Mouse (Mus musculus) testis, adult 2 months (tissue): ENCODE results near the gene Tmem104. TPM values are rescaled to one million over a fixed set of nuclear protein-coding genes. Genes with fewer than 3 reads are reported as not detected.

Experiments used
- H3K27ac ChIP-seq: fragments of 200-500 bp; 2 replicates; pipeline ENCODE4 v1.5.1; 2012; ENCODE audit warnings: low read depth, low read length; ENCODE audit not compliant: control insufficient read depth, insufficient read depth
- H3K27me3 ChIP-seq: fragments of 200-500 bp; 2 replicates; pipeline ENCODE4 v1.6.1; 2012; ENCODE audit warnings: mild to moderate bottlenecking, low read length, moderate library complexity; ENCODE audit not compliant: control insufficient read depth, insufficient read depth
- H3K36me3 ChIP-seq: fragments of 200-500 bp; 2 replicates; pipeline ENCODE4 v1.6.1; 2012; ENCODE audit warnings: mild to moderate bottlenecking, low read length; ENCODE audit not compliant: control insufficient read depth, insufficient read depth
- H3K4me1 ChIP-seq: fragments of 200-500 bp; 2 replicates; pipeline ENCODE4 v1.6.1; 2012; ENCODE audit warnings: low read length; ENCODE audit not compliant: control insufficient read depth, insufficient read depth
- H3K4me3 ChIP-seq: fragments of 200-500 bp; 2 replicates; pipeline ENCODE4 v1.5.1; 2012; ENCODE audit warnings: low read depth, mild to moderate bottlenecking, low read length, moderate library complexity, mixed read lengths; ENCODE audit not compliant: control insufficient read depth
- CTCF ChIP-seq: fragments of 200-500 bp; IDR thresholded peaks from 2 replicates; pipeline ENCODE4 v1.5.1; 2012; ENCODE audit warnings: low read depth, mild to moderate bottlenecking, inconsistent platforms, low read length, moderate library complexity; ENCODE audit not compliant: control insufficient read depth, insufficient read depth, insufficient replicate concordance
- POLR2A ChIP-seq: fragments of 200-500 bp; IDR thresholded peaks from 2 replicates; pipeline ENCODE4 v1.6.1; 2012; ENCODE audit warnings: low read depth, mild to moderate bottlenecking, inconsistent platforms, low read length, moderate library complexity; ENCODE audit not compliant: control insufficient read depth
- polyA plus RNA-seq: library from polyadenylated mRNA; depleted of rRNA; stranded (reverse); fragments of >200 nt; gene quantifications from 2 replicates; pipeline ENCODE4 v1.2.3, GENCODE M21; 2012

Gene Tmem104
- polyA plus RNA-seq, 1 experiment: 9.0 TPM

DNA sequence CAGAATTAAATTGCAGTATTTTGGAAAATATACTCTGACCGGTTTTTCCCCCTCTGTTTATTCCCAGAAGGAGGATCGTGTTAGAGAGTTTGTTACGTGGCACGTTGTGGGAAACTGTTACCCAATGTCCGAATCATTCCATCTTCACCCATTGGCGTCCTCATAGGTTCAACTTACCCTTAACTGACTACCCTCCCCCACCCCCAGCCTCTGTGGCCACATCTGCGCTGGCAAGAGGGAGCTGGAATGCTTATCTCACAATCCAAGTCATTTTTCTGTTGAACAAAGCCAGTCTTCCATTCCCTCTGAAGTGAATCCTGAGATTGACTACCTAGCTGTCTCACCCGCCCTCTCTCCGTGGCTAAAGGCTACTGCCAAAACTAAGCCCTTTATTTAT, 25.1 kb upstream of the Tmem104 start:
- no peak for TF ChIP-seq POLR2A
- no peak for TF ChIP-seq CTCF
- peak overlapping the region; percentile 57 for H3K4me3 ChIP-seq
- peaks cover 2% of the 10 kb centered on the region for H3K27me3 ChIP-seq
- no peaks in the 10 kb centered on the region for H3K36me3 ChIP-seq
- H3K27ac ChIP-seq: peak overlapping the region; percentile 20; the same call in 1 of the 2 replicates
- peaks cover 22% of the 10 kb centered on the region for H3K4me1 ChIP-seq

DNA sequence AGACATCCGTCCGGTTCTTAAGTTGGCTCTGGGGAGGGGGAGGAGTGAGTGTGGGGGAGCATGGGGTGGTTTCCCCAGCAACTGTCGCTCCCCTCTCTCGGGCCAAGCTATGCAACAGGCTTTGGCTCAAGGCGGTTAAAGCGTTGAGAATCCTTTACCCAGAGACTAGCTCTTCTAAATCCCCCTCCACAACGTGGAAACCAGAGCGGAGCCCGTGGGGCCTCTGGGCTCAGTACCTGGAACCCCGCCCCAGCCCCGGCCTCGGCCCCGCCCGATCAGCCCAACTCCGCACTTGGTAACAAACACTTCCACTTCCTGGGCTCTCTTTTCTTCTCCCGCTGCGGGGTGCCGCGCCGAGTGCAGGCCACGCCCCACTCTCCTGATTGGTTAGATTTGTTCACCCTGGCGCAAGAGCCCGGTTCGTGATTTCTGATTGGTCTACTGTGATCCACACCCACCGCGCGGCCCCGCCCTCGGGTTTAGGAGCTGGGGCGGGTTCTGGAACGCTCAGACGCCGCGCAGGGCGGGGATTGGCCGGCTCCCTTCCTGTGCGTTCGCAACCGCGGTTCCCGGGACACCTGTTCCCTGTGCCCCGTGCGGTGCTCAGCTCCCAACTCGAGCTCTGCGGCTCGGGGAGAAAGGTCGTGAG, 24.3 kb upstream of the Tmem104 start, which contains the start of gene Slc9a3r1:
Gene Slc9a3r1, plus strand, starts transcription at position 510 of the 649 bp plus-strand sequence.
- TF ChIP-seq POLR2A (peak; percentile 77; the same call in 1 of the 2 replicates), CTCF (no peak)
- H3K4me3 ChIP-seq: peak within 1 kb of the TSS; percentile 88
- H3K27me3 ChIP-seq: peaks cover 2% of the 10 kb centered on the region

DNA sequence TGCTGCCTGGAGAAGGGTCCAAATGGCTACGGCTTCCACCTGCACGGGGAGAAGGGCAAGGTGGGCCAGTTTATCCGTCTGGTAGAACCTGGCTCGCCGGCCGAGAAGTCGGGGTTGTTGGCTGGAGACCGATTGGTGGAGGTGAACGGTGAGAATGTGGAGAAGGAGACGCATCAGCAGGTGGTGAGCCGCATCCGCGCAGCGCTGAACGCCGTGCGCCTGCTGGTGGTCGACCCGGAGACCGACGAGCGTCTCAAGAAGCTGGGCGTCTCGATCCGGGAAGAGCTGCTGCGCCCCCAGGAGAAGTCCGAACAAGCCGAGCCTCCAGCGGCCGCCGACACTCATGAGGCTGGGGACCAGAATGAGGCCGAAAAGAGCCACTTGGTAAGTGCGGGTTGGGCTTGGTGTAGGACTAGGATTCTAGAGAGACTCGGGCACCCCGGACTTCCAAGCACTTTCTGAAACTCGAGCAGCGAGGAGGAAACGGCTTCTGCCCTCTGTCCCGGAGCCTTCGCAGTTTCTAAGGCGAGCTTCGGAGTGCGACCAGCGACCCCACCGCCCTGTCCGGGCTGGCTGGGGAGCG, 23.6 kb upstream of the Tmem104 start:
- H3K4me1 ChIP-seq: peaks cover 22% of the 10 kb centered on the region

More for the DNA sequence above, 24.3 kb upstream of the Tmem104 start, which contains the start of gene Slc9a3r1:
- peak within 1 kb of the TSS; percentile 20; the same call in 1 of the 2 replicates for H3K27ac ChIP-seq
- peaks cover 22% of the 10 kb centered on the region for H3K4me1 ChIP-seq
- no peaks in the 10 kb centered on the region for H3K36me3 ChIP-seq

DNA sequence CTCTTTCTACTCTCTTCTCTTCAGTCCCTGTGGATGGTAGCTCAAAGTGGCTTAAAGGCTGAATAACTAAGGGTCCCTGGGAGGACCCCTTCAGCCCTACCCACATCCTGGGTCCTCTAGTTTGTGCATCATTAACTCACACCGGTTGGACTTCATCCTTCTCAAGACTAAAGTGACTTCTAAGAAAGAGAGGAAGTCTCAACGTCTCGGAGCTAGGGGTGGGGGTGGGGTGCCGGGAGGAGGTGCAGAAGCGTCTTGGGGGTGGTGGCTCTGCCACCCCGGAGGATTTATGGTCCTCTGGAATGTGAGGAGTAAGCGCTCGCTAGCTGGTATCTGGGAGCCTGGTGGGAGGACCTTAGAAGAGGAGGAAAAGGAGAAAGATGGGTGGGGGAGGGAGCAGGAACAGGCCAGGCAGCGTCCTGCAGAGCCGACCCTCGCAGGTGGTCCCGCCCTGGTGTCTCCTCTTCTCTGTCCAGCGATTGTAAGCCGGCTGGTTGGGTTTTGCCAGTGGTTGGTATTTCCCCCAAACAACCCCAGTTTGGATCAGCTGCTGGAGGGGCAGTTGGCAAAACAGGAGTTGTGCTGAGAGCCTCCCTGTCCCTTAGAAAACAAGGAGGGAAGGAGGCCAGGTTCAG, 22.8 kb upstream of the Tmem104 start:
- TF ChIP-seq CTCF: no peak
- no peak for TF ChIP-seq POLR2A
- Histone ChIP-seq H3K4me1 (peaks cover 22% of the 10 kb centered on the region), H3K27me3 (peaks cover 2% of the 10 kb centered on the region), H3K4me3 (peak overlapping the region; percentile 88), H3K27ac (no peak overlapping the region), H3K36me3 (no peaks in the 10 kb centered on the region)

More for the DNA sequence above, 23.6 kb upstream of the Tmem104 start:
- Histone ChIP-seq H3K4me3 (peak overlapping the region; percentile 88), H3K27me3 (peaks cover 2% of the 10 kb centered on the region), H3K36me3 (no peaks in the 10 kb centered on the region), H3K27ac (0 out of 2 replicates have a peak overlapping the region, but pooled peaks have one; percentile 12)
- no peak for TF ChIP-seq POLR2A
- TF ChIP-seq CTCF: no peak

DNA sequence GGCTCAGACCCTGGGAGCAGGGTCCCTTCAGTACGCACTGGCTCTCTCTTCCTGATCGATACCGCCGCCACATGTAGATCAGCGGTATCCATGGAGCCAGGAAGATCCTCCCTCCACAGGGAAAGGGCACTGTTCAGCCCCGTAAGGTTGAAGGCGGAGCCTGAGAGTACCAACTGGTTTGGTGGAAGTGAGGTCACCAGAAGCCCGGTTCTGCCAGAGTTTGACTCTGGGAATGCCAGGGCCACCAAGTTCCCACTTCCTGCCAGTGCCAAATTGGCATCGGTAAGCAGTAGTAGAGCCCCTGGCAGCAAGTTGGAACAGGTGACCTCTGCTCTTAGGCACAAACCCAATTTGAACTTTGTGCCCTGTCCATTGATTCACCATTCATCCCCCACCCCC, 22.3 kb upstream of the Tmem104 start:
- Histone ChIP-seq H3K4me3 (peak overlapping the region; percentile 88), H3K36me3 (no peaks in the 10 kb centered on the region), H3K27me3 (peaks cover 2% of the 10 kb centered on the region), H3K27ac (no peak overlapping the region), H3K4me1 (peaks cover 22% of the 10 kb centered on the region)
- TF ChIP-seq POLR2A: no peak
- TF ChIP-seq CTCF: no peak

DNA sequence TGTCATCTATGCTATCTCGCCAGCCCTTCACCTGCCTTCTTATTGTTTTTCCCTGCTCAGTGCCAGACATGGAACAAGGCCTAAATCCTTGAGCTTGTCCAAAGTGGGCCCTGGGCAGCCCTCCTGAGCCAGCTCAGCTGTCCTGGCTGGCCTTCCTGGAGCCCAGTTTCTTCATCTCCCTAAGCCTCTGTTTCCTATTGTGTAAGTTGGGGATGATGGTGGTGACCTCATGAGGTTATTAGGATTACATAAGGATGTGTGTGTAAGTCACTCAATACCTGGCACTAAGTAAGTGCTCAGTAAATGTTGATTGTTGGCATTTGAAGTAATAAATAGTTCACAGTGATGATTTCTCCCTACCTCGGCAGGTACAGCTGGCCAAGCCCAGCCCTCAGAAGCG, 20.5 kb upstream of the Tmem104 start:
- Histone ChIP-seq H3K27me3 (peaks cover 2% of the 10 kb centered on the region), H3K4me3 (no peak overlapping the region), H3K4me1 (peaks cover 17% of the 10 kb centered on the region), H3K36me3 (no peaks in the 10 kb centered on the region), H3K27ac (no peak overlapping the region)
- TF ChIP-seq POLR2A (no peak), CTCF (no peak)

DNA sequence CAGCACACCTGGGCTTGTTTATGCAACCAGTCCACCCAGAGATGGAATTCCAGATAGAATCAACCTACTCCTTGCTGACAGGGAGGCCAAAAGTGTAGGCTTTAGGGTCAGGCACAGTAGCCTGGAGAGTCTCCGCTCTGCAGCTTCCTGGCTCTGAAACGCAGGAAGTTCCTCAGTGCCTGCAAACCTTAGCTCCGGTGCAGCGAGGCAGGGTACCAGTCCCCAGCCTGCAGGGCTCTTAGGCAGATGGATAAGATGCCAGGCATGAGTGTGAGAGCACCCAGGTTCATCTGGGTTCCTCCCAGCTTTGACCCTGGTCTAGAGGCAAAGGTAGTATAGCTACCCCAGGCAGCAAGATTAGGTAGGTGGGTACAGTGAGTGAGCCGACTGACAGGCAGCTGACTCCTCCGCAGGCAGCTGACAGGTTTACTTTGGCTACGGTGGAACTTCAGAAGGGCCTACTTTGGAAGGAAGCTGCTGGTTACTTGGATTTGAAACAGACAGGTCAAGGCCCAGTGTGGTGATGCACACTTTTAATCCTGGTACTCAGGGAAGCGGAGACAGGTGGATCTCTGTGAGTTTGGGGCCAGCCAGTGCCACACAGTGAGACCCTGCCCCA, 19.5 kb upstream of the Tmem104 start:
- Histone ChIP-seq H3K36me3 (no peaks in the 10 kb centered on the region), H3K4me3 (no peak overlapping the region), H3K4me1 (peaks cover 14% of the 10 kb centered on the region), H3K27ac (no peak overlapping the region), H3K27me3 (peaks cover 2% of the 10 kb centered on the region)
- TF ChIP-seq POLR2A (no peak), CTCF (no peak)
